Mouse (Mus musculus): ENCODE measurements around the gene Uba6.

DNA sequence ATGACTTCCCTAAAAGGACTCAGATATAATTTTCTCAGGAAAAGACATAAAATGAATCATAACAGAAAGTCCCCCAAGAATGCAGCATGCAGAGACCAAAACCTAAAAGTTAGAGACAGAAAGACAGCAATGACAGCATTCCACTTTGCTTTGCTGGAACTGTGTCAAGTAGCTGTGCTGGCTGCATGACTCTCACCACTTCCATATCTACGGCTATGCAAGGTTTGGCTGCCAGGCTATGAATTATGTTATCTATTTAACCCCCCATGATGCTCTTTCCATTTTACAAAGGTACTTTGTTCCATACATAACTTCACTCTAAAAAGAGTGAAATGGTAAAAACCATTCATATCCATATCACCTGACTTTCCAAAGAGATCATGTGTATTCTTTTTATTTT is 58.6 kb downstream of the Uba6 start:
- TF ChIP-seq EP300 (optimal IDR thresholded peaks at IDR 0.05): no peak
- TF ChIP-seq CTCF (IDR thresholded peaks at IDR 0.05; ENCODE audit: low read depth): no peak

Data from stomach, postnatal 0 days (tissue).